Mouse (Mus musculus) lung, postnatal 36 days (tissue): ENCODE results near the gene Myh3.

Experiments used
- DNase-seq: peaks from one replicate; pipeline ENCODE4 v3.0.0; 2022; ENCODE audit warnings: mixed read lengths

Myh3 gene

GRCm38 (mm10) chr11:67145482-67146408 lies 67.6 kb downstream of the Myh3 start:
- no peak for DNase-seq

- DNase-seq: no peak
These were observed 68.5 kb downstream of the Myh3 start for GRCm38 (mm10) chr11:67146409-67147282.

- DNase-seq: no peak
These were observed 69.3 kb downstream of the Myh3 start for GRCm38 (mm10) chr11:67147283-67147921.

GRCm38 (mm10) chr11:67148286-67149012 lies 70.3 kb downstream of the Myh3 start:
- no peak for DNase-seq

GRCm38 (mm10) chr11:67150237-67150636 lies 72.1 kb downstream of the Myh3 start:
- DNase-seq: no peak

GRCm38 (mm10) chr11:67151159-67151558 lies 73.1 kb downstream of the Myh3 start:
- no peak for DNase-seq
